Mouse (Mus musculus) C2C12 (cell line): Measurements from ENCODE around the gene Platr17. TPM values are rescaled to one million over a fixed set of nuclear protein-coding genes. Genes with fewer than 3 reads are reported as not detected.
"Not testable (repeated sequence)": the region's sequence is repeated elsewhere in the genome, so short reads cannot be mapped to it uniquely, and the experiment has no call there.

Source experiments
- H3K27me3 ChIP-seq: one replicate; pipeline ENCODE4 v1.6.1; 2011; ENCODE audit not compliant: control insufficient read depth, insufficient read depth, insufficient read length
- H3K36me3 ChIP-seq: one replicate; pipeline ENCODE4 v1.6.1; 2011; ENCODE audit not compliant: control insufficient read depth, insufficient read depth
- H3K4me3 ChIP-seq: one replicate; pipeline ENCODE4 v1.5.1; 2011; ENCODE audit warnings: mild to moderate bottlenecking, control low read depth; ENCODE audit not compliant: poor library complexity, insufficient read depth, severe bottlenecking
- H3K79me2 ChIP-seq: one replicate; pipeline ENCODE4 v1.6.1; 2011; ENCODE audit not compliant: control insufficient read depth, insufficient read depth
- H3K79me3 ChIP-seq: one replicate; pipeline ENCODE4 v1.6.1; 2011; ENCODE audit warnings: low read depth, control low read depth
- H3ac ChIP-seq: one replicate; pipeline ENCODE3; 2011; ENCODE audit warnings: low read depth; ENCODE audit not compliant: control insufficient read depth, insufficient read length
- CEBPB ChIP-seq: IDR thresholded peaks from one replicate; pipeline ENCODE4 v1.6.1; 2011; ENCODE audit warnings: low read depth, mild to moderate bottlenecking, control low read depth, moderate library complexity
- CTCF ChIP-seq: IDR thresholded peaks from one replicate; pipeline ENCODE4 v1.5.1; 2011; ENCODE audit not compliant: control insufficient read depth, insufficient read depth, insufficient read length
- FOSL1 ChIP-seq: IDR thresholded peaks from one replicate; pipeline ENCODE4 v1.8.0; 2011; ENCODE audit warnings: mild to moderate bottlenecking, low read length; ENCODE audit not compliant: poor library complexity, insufficient read depth, severe bottlenecking
- MAX ChIP-seq: IDR thresholded peaks from one replicate; pipeline ENCODE4 v1.6.1; 2011; ENCODE audit warnings: mild to moderate bottlenecking, control low read depth
- MYOD1 ChIP-seq: IDR thresholded peaks from one replicate; pipeline ENCODE4 v1.6.1; 2011; ENCODE audit warnings: low read depth; ENCODE audit not compliant: control insufficient read depth, insufficient read length
- MYOG ChIP-seq: IDR thresholded peaks from one replicate; pipeline ENCODE4 v1.6.1; 2011; ENCODE audit not compliant: control insufficient read depth, insufficient read length; ENCODE audit errors: extremely low read depth
- USF1 ChIP-seq: IDR thresholded peaks from one replicate; pipeline ENCODE4 v1.6.1; 2011; ENCODE audit warnings: low read depth, mild to moderate bottlenecking, control low read depth, moderate library complexity
- polyA plus RNA-seq: library from polyadenylated mRNA; unstranded; fragments of >200 nt; fragmentation: generic; extraction: Trizol; gene quantifications from one replicate; pipeline ENCODE4 v1.2.1, GENCODE M21; 2012; ENCODE audit warnings: missing spikeins

Platr17 gene
- polyA plus RNA-seq, 1 experiment, result not detected

DNA sequence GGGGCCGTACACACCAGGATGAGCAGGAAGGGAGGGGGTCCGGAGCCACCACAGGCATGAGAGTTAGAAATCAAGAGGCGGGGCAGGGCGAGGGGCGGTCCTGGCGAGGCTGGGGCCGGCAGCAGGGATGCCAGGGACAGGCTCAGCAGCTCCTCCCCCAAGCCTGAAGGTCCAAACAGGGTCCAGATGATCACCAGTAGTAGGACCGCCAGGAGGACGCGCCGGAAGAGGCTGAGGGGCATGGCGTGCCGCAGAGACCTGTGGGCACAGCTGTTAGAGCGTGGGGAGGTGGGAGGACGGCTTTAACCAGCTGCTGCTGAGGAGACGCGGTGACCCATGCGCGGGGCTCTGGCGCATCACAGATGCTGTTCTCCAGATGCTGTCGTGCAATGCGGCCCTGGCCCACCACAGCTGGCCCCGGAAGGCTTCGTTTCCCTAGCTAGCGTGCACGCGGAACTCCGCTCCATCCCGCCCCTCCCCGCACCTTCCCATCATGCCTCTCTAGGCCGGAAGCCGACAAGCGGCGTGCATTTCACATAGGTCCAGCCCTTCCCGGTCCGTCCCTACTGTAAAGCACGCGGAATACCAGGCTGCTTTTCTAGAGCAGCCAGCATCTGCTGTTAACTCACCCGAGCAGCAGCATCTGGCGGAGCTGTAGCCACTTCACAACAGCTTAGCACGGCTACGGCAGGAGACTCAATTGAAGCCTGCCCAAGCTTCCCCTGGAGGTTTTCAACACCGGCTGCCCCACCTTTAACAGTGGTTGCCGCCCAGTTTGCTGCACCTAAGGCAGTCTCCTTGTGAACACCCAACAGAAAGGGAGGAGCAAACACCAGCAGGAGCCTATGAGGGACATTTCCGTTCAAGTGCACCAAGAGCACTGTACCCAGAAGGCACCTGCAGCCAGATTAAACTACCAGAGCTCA, 46.3 kb downstream of the Platr17 start, which contains the start of gene B3galt4:
TSS of gene B3galt4 (minus strand) at position 468 of the 926 bp plus-strand sequence.
- Histone ChIP-seq H3ac (peak within 1 kb of the TSS; percentile 62), H3K36me3 (peaks cover 53% of the 10 kb centered on the region)
- TF ChIP-seq CEBPB (no peak), MYOD1 (peak; percentile 73), FOSL1 (no peak), MAX (peak; percentile 34), USF1 (no peak), CTCF (no peak)

DNA sequence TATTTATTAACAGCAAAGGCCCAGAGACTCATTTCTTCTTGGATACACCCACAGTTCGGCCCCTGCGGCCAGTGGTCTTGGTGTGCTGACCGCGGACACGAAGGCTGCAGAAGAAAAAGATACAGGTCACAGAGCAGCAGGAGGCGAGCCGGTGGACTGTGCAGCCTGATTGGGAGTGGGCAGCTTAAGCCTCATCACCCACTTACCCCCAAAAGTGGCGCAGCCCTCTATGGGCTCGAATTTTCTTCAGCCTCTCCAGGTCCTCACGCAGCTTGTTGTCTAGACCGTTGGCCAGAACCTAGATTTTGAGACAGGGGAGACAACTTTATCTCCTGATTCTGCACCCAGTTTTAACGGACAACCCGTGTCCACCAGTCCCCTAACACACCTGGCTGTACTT, 47.1 kb downstream of the Platr17 start:
- peaks cover 47% of the 10 kb centered on the region for H3K79me2 ChIP-seq
- H3ac ChIP-seq, result peak overlapping the region; percentile 62
- not testable (repeated sequence) for H3K4me3 ChIP-seq, H3K27me3 ChIP-seq
- peaks cover 33% of the 10 kb centered on the region for H3K79me3 ChIP-seq
- peaks cover 47% of the 10 kb centered on the region for H3K36me3 ChIP-seq

More for the DNA sequence above, 46.3 kb downstream of the Platr17 start, which contains the start of gene B3galt4:
- Histone ChIP-seq H3K27me3 (no peaks in the 10 kb centered on the region), H3K79me2 (peaks cover 40% of the 10 kb centered on the region), H3K4me3 (peak within 1 kb of the TSS; percentile 14), H3K79me3 (peaks cover 29% of the 10 kb centered on the region)

DNA sequence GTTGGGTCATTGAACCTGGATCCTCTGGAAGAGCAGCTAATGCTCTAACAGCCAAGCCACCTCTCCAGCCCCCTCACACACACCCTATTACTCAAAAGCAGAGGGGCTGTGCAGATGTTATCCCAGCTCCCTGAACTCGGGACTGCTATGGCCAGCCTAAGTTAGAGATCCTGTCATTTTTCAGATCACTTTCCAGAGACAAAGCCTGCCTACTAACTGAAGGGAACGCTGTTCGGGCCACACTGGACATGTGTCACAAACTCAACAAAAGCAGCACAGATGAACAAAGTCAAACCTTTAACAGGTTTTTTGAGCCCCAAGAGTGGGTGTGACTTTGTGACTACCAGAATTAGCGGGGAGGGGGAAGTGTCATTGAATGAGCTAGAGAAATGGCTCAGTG, 47.9 kb downstream of the Platr17 start:
- H3ac ChIP-seq, result peak overlapping the region; percentile 46
- H3K79me3 ChIP-seq, result peaks cover 36% of the 10 kb centered on the region
- no peak for TF ChIP-seq CTCF
- no peak for TF ChIP-seq MAX
- no peak for TF ChIP-seq MYOG
- no peak for TF ChIP-seq MYOD1
- TF ChIP-seq CEBPB, result no peak
- no peak for TF ChIP-seq FOSL1
- no peak for TF ChIP-seq USF1
- no peaks in the 10 kb centered on the region for H3K27me3 ChIP-seq
- peaks cover 46% of the 10 kb centered on the region for H3K36me3 ChIP-seq
- H3K4me3 ChIP-seq, result no peak overlapping the region
- peaks cover 48% of the 10 kb centered on the region for H3K79me2 ChIP-seq

DNA sequence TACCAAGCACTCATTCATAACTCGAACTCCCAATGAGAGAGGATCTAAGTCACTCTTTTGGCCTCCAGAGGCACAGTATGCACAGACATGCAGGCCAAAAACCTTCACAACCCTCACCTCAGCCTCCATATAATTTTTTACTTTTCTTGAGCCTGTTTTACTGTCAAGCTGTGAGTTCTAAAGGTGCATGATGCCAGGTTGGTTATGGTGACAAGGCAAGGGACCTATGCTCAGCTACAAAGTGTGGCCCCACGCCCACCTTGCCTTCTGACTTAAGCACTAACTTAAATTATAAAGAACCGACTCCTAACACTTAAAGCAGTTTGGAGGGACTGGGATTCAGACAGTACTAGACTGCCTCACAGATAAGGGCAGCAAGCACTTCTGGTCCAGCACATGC, 48.4 kb downstream of the Platr17 start:
- peaks cover 48% of the 10 kb centered on the region for H3K79me2 ChIP-seq
- peaks cover 36% of the 10 kb centered on the region for H3K79me3 ChIP-seq
- peaks cover 43% of the 10 kb centered on the region for H3K36me3 ChIP-seq
- TF ChIP-seq FOSL1 (no peak), MAX (no peak), USF1 (no peak), CTCF (no peak), CEBPB (no peak), MYOD1 (no peak), MYOG (no peak)
- H3K4me3 ChIP-seq, result peak overlapping the region; percentile 97
- H3ac ChIP-seq, result peak overlapping the region; percentile 46
- no peaks in the 10 kb centered on the region for H3K27me3 ChIP-seq

DNA sequence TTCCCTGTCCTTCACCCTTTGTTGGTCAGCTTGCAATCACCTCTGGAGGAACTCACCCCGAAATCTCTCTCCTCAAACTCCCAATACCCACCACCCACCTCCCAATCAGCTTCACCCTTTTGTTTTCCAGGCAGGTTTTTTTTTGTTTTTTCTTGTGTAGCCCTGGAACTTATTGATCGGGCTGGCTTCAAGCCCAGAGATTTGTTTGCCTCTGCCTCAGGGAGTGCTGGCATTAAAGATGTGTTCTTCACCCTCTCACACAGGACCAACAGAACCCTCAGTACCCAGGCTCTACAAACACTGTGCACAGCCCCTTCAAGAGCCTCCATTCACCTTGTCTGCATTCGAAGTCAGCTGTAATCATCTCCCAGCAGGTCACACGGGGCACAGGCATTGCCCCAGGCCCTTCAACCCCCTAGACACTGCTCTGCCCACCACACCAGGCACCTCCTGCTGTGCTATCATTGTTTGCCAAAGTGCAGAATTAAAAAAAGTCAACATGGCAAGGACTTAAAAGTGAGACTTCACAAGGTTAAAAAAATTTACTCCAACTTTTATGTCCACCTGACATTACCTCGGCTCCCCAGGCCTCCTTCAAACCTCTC, 49.1 kb downstream of the Platr17 start:
- Histone ChIP-seq H3ac (peak overlapping the region; percentile 96), H3K36me3 (peaks cover 43% of the 10 kb centered on the region), H3K27me3 (no peaks in the 10 kb centered on the region), H3K79me3 (peaks cover 36% of the 10 kb centered on the region), H3K4me3 (peak overlapping the region; percentile 97), H3K79me2 (peaks cover 48% of the 10 kb centered on the region)
- TF ChIP-seq CEBPB (no peak), CTCF (no peak), USF1 (no peak), FOSL1 (no peak), MYOD1 (no peak), MAX (no peak), MYOG (no peak)
